Mouse (Mus musculus) stomach, postnatal 0 days (tissue): Measurements from ENCODE around the gene Mrpl58. TPM values are rescaled to one million over a fixed set of nuclear protein-coding genes. Genes with fewer than 3 reads are reported as not detected.

ENCODE experiments used
- ATAC-seq: fragments of 200-750 bp; cut with Nextera tagmentation; 2 replicates; pipeline ENCODE4 v1.8.0; 2017; ENCODE audit not compliant: low FRiP score, low TSS enrichment
- DNase-seq: peaks from one replicate; pipeline ENCODE4 v3.0.0-alpha.2; 2016; ENCODE audit warnings: low spot score
- H3K27ac ChIP-seq: fragments of 300-500 bp; sonication (generic); replicated peaks from 2 replicates; pipeline ENCODE4 v1.5.1; 2014; ENCODE audit warnings: mild to moderate bottlenecking, control low read depth
- H3K27me3 ChIP-seq: fragments of 300-500 bp; sonication (generic); 2 replicates; pipeline ENCODE4 v1.6.1; 2014; ENCODE audit warnings: low read length; ENCODE audit not compliant: control insufficient read depth, insufficient read depth
- H3K36me3 ChIP-seq: fragments of 300-500 bp; sonication (generic); 2 replicates; pipeline ENCODE4 v1.6.1; 2014; ENCODE audit warnings: low read length, mixed read lengths; ENCODE audit not compliant: control insufficient read depth, insufficient read depth
- H3K4me1 ChIP-seq: fragments of 300-500 bp; sonication (generic); replicated peaks from 2 replicates; pipeline ENCODE4 v1.6.1; 2014; ENCODE audit warnings: antibody characterized with exemption; ENCODE audit not compliant: control insufficient read depth, insufficient read depth
- H3K4me2 ChIP-seq: fragments of 300-500 bp; sonication (generic); replicated peaks from 2 replicates; pipeline ENCODE4 v1.6.1; 2014; ENCODE audit warnings: low read depth, mild to moderate bottlenecking, control low read depth, moderate library complexity
- H3K4me3 ChIP-seq: fragments of 300-500 bp; sonication (generic); 2 replicates; pipeline ENCODE4 v1.5.1; 2014; ENCODE audit warnings: low read depth, low read length, control low read depth
- H3K9ac ChIP-seq: fragments of 300-500 bp; sonication (generic); 2 replicates; pipeline ENCODE4 v1.6.1; 2014; ENCODE audit warnings: mild to moderate bottlenecking, low read length, control low read depth, mixed read lengths
- H3K9me3 ChIP-seq: fragments of 300-500 bp; sonication (generic); 2 replicates; pipeline ENCODE4 v1.6.1; 2016; ENCODE audit warnings: low read length; ENCODE audit not compliant: control insufficient read depth
- CTCF ChIP-seq: IDR thresholded peaks from 2 replicates; pipeline ENCODE4 v1.5.1; 2016; ENCODE audit warnings: antibody characterized with exemption, low read depth, mild to moderate bottlenecking, moderate library complexity
- EP300 ChIP-seq: optimal IDR thresholded peaks from 2 replicates; pipeline ENCODE3; 2016; ENCODE audit warnings: antibody characterized with exemption
- WGBS: fragments of 180-500 bp; shearing (Covaris S2); extraction: QIAGEN DNeasy Blood & Tissue Kit; methylation state at CpG from one replicate; pipeline ENCODE4 v1.1.7; 2014; 5-methylcytosine and 5-hydroxymethylcytosine counted together
- polyA plus RNA-seq: library from polyadenylated mRNA; unstranded; fragments of >200 nt; fragmentation: Nextera tagmentation; extraction: Ambion mirVana; gene quantifications from 2 replicates; pipeline ENCODE4 v1.2.1, GENCODE M21; 2015

Mrpl58 gene
- polyA plus RNA-seq, 1 experiment from 2014 or later = 144 TPM

DNA sequence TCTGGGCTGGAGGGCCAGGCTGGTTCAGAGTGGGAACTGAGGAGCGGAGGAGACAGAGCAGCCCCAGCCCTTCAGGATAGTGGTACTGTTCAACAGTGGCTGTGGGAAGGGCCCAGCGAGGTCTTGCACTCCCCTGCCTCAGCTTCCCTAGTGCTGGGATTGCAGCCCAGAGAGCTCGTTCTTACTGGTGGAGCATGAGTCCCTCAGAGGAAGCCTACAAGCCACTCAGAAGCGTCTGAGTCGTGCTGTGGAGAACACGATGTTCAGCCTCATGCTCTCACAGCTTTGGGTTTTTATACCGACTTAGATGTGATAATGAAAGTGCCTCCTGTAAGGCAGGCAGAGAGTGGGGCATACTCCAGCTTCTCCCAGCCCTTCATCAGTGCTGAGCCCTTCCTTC, 21.1 kb downstream of the Mrpl58 start:
- Histone ChIP-seq H3K4me2 (no peak overlapping the region), H3K9me3 (no peaks in the 10 kb centered on the region), H3K9ac (no peak overlapping the region), H3K4me1 (peaks cover 5% of the 10 kb centered on the region; the same call in 1 of the 2 replicates), H3K36me3 (peaks cover 5% of the 10 kb centered on the region), H3K27me3 (no peaks in the 10 kb centered on the region), H3K4me3 (no peak overlapping the region), H3K27ac (no peak overlapping the region)
- ATAC-seq (no peak), DNase-seq (no peak)
- WGBS = 90% methylated on average over 7 of the region's 7 CpGs
- TF ChIP-seq EP300 (no peak), CTCF (no peak)

DNA sequence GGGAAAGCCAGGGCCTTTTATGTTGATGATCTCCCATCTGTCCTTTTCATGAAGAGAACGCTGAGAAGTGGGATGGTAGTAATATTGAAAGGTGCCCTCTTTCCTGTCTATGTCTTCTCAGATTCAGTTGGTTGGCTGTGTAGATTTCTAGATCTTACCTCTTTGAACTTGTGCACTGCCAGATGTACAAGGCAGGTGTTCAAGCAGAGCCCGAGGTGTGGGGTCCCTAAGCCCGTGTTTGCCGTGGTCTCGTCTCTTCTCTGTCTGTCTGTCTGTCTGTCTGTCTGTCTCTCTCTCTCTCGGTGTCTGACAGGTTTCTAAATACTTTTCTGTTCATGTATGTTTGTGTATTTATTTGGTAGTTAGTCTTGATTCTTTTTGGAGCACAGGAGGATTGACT, 22.1 kb downstream of the Mrpl58 start:
- Histone ChIP-seq H3K27ac (no peak overlapping the region), H3K27me3 (no peaks in the 10 kb centered on the region), H3K36me3 (peaks cover 14% of the 10 kb centered on the region), H3K4me1 (peaks cover 5% of the 10 kb centered on the region; the same call in 1 of the 2 replicates), H3K9ac (no peak overlapping the region), H3K9me3 (no peaks in the 10 kb centered on the region), H3K4me2 (no peak overlapping the region), H3K4me3 (no peak overlapping the region)
- no peak for TF ChIP-seq CTCF
- TF ChIP-seq EP300 = no peak
- DNase-seq (no peak), ATAC-seq (no peak)
- WGBS = 87% methylated on average over 6 of the region's 6 CpGs

DNA sequence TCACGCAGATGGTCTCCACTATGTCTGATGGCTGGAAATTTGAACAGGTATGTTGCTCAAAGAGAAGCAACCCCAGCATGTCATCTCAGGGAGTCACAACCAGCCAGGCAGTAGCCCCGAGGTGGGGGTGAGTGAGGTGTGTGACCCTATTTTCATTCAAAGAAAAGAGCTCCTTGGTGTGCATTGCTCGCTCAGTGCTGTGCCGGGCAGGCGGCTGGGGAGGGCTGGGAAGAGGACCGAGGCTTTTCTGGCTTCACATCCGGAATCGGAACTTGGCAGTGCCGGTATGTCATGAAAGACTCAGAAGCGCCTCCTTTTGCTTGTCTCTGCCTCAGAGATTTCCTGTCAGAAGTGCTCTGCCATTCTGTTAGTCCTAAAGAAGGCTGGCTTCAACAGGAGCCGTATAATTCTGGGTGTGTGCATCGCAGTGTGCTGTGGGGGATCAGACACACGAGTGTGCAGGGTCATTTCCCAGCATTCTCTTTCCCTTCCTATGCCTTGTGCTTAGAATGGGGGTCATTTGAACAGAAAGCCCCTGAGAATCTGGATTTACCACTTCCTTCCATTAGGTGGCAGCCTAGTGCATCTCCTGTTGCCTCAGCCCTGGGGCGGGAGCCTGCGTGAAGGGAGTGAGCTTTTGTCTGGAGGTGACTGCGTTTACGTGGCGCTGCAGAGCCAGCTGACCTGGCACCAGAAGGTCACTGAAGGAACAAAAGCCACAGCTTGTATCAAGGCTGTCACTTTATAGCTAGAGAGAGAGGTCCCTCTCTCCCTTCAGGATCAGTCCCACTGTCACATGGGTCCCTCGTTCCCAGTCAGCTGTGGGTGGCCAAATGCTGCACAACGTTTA, 24.2 kb downstream of the Mrpl58 start:
- Histone ChIP-seq H3K27me3 (no peaks in the 10 kb centered on the region), H3K36me3 (peaks cover 17% of the 10 kb centered on the region), H3K4me3 (no peak overlapping the region), H3K9ac (no peak overlapping the region), H3K4me1 (no peaks in the 10 kb centered on the region), H3K9me3 (no peaks in the 10 kb centered on the region), H3K4me2 (no peak overlapping the region), H3K27ac (0 out of 2 replicates have a peak overlapping the region, but pooled peaks have one; percentile 40)
- ATAC-seq (peak; percentile 62), DNase-seq (peak; percentile 78)
- TF ChIP-seq EP300 = no peak
- peak; percentile 89 for TF ChIP-seq CTCF
- WGBS = 35% methylated on average over 20 of the region's 20 CpGs

- Histone ChIP-seq H3K27me3 (no peaks in the 10 kb centered on the region), H3K27ac (no peak overlapping the region), H3K4me3 (no peak overlapping the region), H3K9me3 (no peaks in the 10 kb centered on the region), H3K36me3 (peaks cover 17% of the 10 kb centered on the region), H3K4me1 (no peaks in the 10 kb centered on the region), H3K4me2 (no peak overlapping the region), H3K9ac (no peak overlapping the region)
- whole genome bisulfite sequencing = 81% methylated on average over 7 of the region's 7 CpGs
- DNase-seq (no peak), ATAC-seq (no peak)
- TF ChIP-seq CTCF (no peak), EP300 (no peak)
These were observed 25.8 kb downstream of the Mrpl58 start for GRCm38 (mm10) chr11:115429307-115429706.

GRCm38 (mm10) chr11:115430561-115430960, 27.0 kb downstream of the Mrpl58 start:
- peaks cover 14% of the 10 kb centered on the region for H3K36me3 ChIP-seq
- DNase-seq = no peak
- no peak overlapping the region for H3K4me2 ChIP-seq
- 0 out of 2 replicates have a peak, but pooled peaks cover 3% of the 10 kb centered on the region for H3K4me1 ChIP-seq
- no peak overlapping the region for H3K27ac ChIP-seq
- TF ChIP-seq EP300 = no peak
- no peak for TF ChIP-seq CTCF
- H3K27me3 ChIP-seq = no peaks in the 10 kb centered on the region
- no peak overlapping the region for H3K4me3 ChIP-seq
- no peak overlapping the region for H3K9ac ChIP-seq
- no peaks in the 10 kb centered on the region for H3K9me3 ChIP-seq
- WGBS = 90% methylated on average over 6 of the region's 6 CpGs
- ATAC-seq = no peak

- Histone ChIP-seq H3K4me2 (no peak overlapping the region), H3K27ac (peak overlapping the region; percentile 78), H3K27me3 (no peaks in the 10 kb centered on the region), H3K4me1 (0 out of 2 replicates have a peak, but pooled peaks cover 5% of the 10 kb centered on the region), H3K9me3 (no peaks in the 10 kb centered on the region), H3K4me3 (no peak overlapping the region), H3K36me3 (peaks cover 14% of the 10 kb centered on the region), H3K9ac (no peak overlapping the region)
- DNase-seq (peak; percentile 63), ATAC-seq (peak; percentile 82)
- WGBS = 62% methylated on average over 4 of the region's 4 CpGs
- TF ChIP-seq CTCF (no peak), EP300 (no peak)
These were observed 29.3 kb downstream of the Mrpl58 start for GRCm38 (mm10) chr11:115432814-115433213.
